Mouse (Mus musculus): ENCODE results near the gene Serinc4.

Gene Serinc4

DNA sequence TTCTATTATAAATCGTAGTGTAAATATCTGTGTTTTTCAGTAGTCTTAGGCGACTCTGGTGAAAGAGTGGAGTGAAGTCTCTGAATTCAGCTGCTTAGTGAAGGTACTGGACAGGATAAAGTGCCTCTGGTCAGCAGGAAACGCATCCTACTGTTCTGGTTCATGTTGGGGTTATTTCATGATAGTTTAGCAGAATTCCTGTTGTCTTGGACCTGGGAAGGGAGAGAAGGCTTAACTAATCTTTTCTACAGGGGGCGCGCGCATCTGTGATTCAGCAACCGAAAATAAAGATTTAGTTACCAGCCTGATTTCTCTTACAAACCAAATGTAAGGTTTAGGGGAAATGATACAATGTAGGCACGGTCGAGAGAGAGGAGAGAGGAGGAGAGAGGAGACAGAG lies 8.4 kb downstream of the Serinc4 start:
- peak in 1 of 2 experiments; percentile 45 for DNase-seq (ENCODE audit: low read depth in 2 of 2, low spot score in 2 of 2)

DNA sequence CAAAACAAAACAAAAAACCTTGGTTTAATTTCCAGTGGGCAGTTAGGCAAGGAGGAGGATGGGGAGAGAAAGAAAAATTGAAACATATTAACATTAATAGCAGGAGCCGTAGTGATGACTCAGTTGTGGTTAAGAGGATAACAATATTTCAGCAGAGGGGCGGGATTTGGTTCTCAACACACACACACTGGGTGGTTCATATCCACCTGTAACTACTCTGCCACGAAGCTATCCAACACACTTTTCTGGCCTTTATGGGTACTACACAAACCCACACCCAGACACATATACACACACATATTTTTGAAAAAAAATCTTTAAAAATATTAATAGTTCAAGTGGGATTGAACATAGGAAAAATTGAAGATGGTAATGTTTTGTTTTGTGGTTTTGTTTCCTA lies 9.6 kb downstream of the Serinc4 start:
- DNase-seq (ENCODE audit: low read depth in 2 of 2, low spot score in 2 of 2): no peak

DNA sequence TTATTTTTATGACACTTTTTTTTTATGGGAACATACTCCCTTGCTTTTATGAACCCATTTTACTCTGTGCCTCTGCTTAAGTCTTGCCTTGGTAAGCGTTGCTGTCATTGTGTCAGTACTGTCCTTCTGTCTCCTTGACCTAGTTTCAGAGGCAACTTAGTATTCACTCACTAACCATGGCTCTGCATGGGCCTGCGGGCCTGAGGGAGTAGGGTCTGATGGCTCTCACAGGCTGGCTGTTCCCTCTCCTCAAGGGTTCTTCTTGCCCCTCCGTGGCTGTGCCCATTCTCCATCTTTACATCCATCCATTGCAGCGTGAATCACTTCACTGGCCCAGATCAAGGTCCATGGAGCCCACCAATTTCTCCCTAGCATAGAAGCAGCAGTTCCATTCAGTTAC lies 10.1 kb downstream of the Serinc4 start:
- no peak for DNase-seq (ENCODE audit: low read depth in 2 of 2, low spot score in 2 of 2)

DNA sequence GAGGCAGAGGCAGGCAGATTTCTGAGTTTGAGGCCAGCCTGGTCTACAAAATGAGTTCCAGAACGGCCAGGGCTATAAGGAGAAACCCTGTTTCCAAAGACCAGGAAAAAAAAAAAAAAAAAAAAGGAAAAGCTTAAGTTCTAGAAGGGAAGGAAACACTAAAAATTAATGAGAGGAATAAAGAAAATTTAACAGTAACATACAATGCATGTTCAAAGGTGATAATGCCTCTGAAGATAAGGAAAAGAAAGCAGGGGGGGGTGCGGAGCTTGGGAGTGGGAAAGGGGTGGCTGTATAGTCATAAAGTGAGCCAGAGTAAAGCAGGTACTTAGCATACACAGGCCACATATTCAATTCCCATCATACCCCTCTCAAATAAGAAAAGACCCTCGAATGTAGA lies 11.5 kb downstream of the Serinc4 start:
- no peak for DNase-seq (ENCODE audit: low read depth in 2 of 2, low spot score in 2 of 2)

DNA sequence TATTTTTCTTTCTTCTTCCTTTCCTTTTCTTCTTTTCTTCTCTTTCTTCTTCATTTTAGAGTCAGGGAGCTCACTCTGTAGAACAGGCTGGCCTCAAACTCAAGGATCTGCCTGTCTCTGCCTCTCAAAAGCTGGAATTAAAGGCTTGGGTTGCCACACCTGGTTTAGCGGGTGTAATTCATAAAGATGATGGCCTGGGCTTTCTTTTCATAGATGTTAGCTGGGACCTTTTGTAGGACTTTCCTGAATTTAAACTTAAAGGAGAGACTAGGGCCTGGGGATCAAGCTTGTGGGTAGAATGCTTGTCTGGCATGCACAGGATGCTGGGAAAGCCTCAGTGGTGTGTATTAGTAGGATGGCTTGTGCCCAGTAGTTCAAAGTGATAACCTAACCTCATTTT lies 12.4 kb downstream of the Serinc4 start, which contains the start of gene Ell3:
TSS of gene Ell3 (minus strand) at position 101 of the 400 bp plus-strand sequence.
- DNase-seq (ENCODE audit: low read depth in 2 of 2, low spot score in 2 of 2): no peak

DNA sequence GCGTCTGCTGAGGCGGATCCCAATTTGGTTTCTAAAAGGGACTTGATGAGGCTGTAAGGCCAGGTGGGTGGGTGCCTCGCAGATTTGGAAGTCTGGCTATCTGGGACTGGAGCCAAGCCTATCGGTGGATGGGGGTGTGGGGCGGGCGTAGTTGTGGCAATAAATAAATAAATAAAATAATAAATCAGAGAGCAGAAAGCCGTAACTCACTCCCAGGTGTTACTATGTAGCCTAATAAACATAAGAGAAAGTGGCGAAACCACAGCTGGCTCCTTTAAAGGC lies 13.6 kb downstream of the Serinc4 start:
- no peak for DNase-seq (ENCODE audit: low read depth in 2 of 2, low spot score in 2 of 2)

DNA sequence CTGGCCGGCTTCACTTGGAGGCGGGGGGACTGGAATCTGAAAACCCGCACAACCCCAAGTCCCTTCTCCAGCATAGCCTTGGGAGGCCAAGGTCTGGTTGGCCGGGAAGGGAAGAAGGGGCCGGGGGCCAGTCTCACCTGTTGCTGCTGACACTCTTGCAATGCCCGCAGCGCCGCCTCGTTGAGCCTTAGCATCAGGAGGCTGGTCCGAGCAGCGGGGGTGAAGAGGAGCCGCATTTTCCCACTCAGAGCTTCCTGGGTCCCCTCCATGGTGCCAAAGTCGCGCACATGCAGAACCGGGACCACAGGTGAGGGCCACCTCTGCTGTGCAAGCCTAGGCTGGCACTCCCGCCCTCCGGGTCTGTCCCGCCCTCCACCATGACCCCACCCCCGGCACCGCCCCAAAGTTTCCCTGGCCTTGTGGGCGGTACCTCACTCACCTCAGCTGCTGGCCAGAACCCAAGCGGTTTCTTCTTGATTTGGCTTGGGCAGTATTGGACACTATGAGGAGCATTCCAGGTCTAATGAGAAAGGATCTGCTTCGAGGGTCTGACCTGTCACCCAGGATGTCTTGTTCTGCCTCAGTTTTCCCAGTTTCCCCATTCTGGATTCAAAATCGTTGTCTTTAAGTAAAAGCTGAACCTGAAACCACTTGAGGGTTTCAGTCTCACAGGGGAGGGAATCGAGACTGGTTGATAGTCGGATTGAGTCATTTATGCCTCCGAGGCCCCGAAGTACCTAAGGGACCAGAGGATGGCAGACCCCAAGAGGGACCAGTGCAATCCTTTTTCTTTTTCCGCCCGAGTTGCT lies 14.1 kb downstream of the Serinc4 start:
- peak; percentile 43 to 56 for DNase-seq (ENCODE audit: low read depth in 2 of 2, low spot score in 2 of 2)

DNA sequence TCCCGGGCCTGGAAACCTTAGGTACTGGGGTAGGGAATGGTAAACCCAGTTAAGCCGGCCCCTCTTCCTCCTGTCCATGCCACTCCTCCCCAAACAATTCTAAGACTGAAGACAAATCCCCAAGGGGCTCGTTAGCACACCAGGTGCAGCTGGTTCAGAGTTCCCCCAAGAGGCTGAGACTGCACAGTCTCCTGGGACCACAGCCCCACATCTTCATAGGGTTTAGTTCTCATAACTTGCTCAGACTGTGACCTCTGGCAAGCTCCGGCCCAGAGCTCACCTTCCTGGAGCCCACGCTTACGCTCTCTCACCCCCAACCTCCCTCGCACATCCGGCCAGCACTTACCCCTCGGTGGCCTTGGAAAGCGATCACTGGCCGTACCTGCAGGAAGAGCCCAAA lies 14.8 kb downstream of the Serinc4 start:
- no peak for DNase-seq (ENCODE audit: low read depth in 2 of 2, low spot score in 2 of 2)

DNA sequence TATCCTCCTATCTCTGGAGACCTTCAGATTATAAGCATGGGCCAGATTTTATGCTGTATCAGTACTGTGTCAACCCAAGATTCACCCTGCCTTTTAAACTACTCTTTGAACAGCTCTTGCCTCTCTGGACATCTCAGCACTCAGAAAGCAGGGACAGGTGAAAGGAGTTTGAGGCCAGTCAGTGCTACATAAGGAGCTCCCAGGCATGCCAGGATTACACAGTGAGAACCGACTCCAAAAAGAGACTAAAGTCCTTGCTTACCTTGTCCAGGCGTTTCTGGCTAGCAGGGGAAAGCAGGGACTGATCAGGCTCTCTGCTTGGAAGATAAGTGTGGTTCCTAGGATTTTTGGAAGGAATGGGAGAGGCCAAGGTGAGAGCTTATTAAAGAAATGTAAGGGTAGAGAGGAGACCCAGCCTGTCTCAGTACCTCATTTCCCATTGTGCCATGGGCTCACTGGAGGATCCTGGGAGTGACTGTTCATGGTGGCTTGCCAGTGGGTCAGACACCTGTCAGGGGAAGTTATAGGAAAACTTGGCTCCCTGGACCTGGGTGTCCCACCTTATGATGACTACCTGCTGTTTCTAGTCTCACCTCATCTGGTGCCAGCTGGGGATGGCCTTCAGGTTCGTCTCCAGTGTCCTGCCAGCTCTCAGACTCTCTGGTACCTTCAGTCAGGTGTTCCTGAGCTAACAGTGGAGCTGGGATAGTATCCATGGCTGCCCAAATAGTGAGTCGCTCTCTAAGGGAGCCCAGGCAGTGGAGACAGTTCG lies 15.6 kb downstream of the Serinc4 start:
- no peak for DNase-seq (ENCODE audit: low read depth in 2 of 2, low spot score in 2 of 2)

DNA sequence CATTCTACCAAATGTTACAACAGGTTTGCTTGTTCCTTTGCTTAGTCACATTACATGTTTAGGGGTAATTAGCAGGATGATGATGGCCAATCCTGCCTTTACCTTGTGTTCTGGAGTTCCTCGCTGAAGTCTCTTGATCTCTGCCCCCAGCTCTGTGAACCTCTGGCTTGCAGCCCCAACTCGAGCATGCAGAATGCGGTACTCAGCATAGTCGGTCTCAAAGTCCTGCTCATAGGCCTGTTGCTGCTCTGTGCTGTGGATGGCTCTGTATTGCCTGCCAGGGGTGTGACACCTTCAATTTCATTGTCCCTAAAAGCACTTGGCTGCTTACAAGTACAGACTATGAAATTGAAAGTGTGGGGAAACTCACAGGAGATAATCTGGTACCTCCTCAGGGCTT lies 16.8 kb downstream of the Serinc4 start:
- no peak for DNase-seq (ENCODE audit: low read depth in 2 of 2, low spot score in 2 of 2)

DNA sequence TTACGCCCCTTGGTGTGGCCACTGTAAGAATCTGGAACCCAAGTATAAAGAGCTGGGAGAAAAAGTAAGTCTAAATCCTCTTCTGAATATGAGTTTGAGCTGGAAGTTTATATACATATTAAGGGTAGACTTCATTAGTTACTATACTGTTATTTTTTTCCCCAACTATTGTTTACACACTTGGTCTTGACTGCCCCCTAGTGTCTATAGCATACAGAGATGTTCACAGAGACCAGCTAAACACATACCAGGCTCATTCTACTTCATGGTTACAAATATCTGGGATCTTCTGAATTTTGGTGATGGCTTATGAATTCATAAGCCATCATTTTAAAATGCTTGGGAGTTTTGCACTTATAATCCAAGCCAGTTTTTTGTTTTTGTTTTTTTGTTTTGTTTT lies 21.7 kb downstream of the Serinc4 start:
- peak in 1 of 2 experiments; percentile 41 for DNase-seq (ENCODE audit: low read depth in 2 of 2, low spot score in 2 of 2)

DNA sequence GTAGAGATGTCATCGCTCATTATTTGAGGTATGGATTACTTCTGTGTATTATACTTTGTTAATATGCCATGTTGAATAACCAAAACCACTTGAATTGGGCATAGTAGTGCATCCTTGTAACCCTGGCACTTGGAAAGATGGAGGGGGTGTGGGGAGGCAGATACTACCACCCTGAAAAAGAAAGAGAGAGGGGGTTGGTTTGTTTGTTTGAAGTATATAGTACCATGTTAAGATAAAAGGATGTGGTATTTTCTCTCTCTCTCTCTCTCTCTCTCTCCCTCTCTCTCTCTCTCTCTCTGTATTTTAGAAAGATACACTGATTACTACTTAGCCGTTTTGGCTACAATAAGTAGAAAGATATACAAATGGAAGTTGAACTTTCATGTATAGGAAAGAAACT lies 30.7 kb downstream of the Serinc4 start:
- no peak for DNase-seq (ENCODE audit: low read depth in 2 of 2, low spot score in 2 of 2)

DNA sequence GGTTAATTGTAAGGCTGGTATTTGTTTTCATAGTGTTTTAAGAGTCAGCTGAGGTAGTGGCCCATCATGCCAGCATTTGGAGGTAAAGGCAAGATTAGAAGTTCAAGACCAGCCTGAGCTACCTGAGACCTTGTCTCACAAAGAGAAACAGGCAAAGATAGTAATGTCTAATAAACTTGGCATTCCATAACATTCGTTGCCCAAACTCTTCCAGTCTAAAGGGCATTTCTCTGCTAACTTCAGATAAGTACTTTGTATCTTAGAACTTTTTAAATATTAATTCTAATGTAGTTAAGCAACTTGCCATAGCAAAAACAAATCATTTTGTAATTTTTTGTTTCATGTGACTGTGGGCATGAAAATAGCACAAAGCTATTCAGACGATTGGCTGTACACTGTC lies 33.4 kb downstream of the Serinc4 start:
- no peak for DNase-seq (ENCODE audit: low read depth in 2 of 2, low spot score in 2 of 2)

DNA sequence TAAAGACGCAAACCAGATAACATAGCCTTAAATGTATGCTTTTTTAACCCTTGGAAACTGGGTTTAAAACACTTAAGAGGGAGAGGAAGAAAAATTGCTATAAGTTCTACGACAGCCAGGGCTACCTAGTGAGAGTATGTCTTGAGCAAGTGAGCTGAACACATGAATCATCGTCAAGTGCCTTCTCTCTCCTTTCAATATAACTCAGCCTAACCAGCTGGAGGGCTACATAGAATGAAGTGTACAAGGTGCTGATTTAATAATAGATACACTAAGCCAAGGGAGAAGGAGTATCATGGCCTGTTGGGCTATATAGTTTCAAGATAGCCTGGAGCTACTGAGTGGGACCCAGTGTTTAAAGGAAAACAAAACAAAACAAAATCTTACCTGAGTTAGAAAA lies 38.1 kb downstream of the Serinc4 start:
- no peak for DNase-seq (ENCODE audit: low read depth in 2 of 2, low spot score in 2 of 2)

DNA sequence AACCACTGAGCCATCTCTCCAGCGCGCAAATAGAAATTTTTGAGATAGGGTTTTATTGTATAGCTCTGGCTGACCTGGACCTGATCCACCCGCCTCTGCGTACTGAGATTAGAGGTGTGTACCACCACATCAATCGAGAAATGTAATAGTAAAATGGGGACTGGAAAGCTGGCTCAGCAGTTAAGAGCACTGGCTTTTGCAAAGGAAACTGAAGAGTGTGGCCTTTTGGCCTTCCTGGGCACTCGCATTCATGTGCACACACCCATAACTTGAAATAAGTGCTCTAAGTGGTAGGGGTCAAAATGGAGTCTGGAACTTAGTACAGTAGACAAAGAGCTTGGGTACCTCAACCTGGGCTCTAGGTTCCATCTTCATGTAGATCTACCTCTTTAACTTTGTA lies 40.2 kb downstream of the Serinc4 start:
- no peak for DNase-seq (ENCODE audit: low read depth in 2 of 2, low spot score in 2 of 2)

DNA sequence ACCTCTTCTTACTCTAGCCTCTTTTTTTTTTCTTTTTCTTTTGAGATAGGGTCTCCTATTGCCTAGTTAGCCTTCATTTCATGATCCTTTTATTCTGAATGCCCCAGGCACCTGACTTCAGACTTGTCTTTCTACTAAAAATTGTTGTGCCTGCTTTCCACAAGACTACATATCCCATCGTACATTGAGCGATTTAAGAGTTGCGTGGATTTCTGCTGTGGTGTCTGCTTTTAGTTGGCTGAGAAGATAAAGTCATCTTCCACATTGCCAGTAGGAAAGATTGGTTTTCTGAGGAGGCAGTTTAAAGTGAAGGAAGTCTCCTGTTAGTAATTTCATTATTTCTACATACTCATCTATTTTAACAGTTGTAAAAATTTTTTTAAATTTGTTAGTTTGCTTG lies 41.0 kb downstream of the Serinc4 start:
- DNase-seq (ENCODE audit: low read depth in 2 of 2, low spot score in 2 of 2): no peak

DNA sequence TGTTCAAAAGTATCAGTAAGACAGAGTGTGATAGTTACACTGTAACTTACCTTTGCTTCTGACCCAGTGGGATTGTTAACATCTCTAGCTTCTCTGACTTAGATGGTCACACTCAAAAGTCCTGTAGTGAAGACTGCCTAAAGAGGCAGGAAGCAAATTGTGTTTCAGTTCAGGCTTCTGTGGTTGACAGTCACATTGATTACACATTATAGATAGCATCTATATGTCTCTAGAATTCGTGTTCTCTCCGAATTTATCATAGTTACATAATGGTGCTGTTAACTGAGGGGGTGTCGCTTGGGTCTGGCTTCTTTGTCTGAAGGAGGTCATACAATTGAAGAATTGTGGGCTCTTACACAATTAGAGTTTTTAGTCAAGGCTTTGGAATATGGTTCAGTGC lies 41.5 kb downstream of the Serinc4 start:
- no peak for DNase-seq (ENCODE audit: low read depth in 2 of 2, low spot score in 2 of 2)

DNA sequence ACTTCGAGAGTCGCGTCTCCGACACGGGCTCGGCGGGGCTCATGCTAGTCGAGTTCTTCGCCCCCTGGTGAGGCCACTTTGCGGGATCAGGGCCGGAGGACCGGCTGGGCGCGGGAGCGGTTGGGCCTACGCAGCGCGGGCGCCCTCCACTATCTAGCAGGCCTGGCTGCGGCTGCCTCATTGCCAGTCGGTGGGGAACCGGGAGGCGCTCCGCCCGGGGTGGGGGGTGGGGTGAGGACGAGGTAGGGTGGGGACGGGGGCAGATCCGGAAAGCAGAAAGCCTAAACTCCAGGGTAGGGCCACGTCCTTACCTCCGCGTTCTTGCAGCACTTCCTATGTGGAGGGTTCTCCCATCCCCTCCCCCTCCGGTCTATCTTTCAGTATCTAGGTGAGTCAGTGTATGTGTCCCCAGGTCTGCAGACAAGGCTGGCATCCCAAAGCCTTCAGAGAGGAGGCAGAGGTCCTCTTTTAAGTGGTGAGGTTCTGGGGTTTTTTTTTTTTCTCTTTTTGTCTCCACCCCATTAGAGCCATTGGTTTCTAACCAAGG lies 42.4 kb downstream of the Serinc4 start:
- peak; percentile 10 to 21 for DNase-seq (ENCODE audit: low read depth in 2 of 2, low spot score in 2 of 2)

DNA sequence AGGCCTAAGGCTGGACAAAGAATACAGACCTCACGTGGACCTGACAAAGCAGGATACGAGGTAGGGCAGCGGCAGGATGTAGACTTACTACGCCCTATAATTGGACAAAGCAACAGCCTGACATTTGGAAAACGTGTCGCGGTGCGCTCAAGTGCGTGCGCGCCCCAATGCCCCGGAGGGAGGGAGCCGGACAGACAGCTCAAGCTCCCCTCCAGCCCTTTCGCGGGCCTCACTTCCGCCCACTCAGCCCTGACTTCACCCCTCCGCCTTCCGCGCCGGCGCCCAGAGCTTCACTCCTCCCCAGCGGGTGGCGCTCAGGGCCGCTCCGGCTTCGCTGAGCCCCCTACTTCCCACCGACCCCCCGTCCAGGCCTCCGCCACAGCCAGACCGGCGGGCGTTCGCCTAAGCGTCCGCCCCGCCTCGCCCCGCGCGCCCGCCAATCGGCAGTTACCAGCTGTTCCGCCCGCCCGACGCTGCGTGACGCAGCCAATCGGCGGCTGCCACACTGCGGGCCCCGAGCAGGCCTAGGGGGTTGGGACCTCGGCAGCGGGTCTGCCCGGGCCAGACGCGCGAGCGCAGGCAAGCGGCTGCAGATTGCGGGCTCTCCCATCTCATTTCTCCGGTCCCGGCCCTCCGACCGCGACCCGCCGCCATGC lies 43.1 kb downstream of the Serinc4 start, which contains the start of the genes Pdia3 and Catsper2:
TSS of gene Pdia3 (plus strand) at position 389 of the 656 bp plus-strand sequence.
TSS of gene Catsper2 (minus strand) at position 406 of the 656 bp plus-strand sequence.
- peak; percentile 85 to 86 for DNase-seq (ENCODE audit: low read depth in 2 of 2, low spot score in 2 of 2)

DNA sequence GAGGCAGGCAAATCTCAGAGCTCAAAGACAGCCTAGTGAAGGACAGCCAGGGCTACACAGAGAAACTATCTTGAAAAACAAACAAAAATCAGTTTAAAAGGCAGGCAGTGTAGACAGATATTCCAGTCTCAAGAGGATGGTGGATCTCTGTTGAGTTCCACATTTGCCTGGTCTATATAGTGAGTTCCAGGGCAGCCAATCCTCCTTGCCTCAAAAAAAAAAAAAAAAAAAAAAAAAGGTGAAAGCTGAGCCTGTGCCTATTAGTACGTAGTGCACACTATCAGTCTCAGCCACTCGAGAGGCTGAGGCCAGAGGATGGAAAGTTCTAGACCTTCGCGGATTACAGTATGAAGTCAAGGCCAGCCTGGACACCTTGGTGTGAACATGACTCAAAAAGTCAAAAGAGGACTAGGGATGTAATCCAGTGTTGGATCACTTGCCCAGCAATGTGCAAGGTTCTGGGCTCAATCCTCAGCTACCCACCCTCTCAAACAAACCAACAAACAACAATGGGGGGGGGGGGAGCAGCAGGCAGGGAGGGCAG lies 43.7 kb downstream of the Serinc4 start:
- no peak for DNase-seq (ENCODE audit: low read depth in 2 of 2, low spot score in 2 of 2)

DNA sequence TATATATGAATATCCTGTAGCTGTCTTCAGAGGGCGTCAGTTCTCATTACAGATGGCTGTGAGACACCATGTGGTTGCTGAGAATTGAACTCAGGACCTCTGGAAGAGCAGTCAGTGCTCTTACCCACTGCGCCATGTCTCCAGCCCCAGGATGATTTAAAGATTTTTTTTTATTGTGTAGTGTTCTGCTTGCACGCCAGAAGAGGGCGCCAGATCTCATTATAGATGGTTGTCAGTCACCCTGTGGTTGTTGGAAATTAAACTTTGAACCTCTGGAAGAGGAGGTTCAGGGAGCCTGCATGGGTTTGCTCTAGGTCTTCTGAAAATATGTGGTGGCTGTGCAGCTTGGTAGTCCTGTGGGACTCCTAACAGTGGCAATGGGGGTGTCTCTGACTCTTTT lies 48.4 kb downstream of the Serinc4 start:
- peak; percentile 52 to 69 for DNase-seq (ENCODE audit: low read depth in 2 of 2, low spot score in 2 of 2)
